Mouse (Mus musculus): Measurements from ENCODE around the gene Lzts3. TPM values are rescaled to one million over a fixed set of nuclear protein-coding genes. Genes with fewer than 3 reads are reported as not detected.

Gene Lzts3
- total RNA-seq, 2 experiments from 2014 or later: 183 to 206 TPM

DNA sequence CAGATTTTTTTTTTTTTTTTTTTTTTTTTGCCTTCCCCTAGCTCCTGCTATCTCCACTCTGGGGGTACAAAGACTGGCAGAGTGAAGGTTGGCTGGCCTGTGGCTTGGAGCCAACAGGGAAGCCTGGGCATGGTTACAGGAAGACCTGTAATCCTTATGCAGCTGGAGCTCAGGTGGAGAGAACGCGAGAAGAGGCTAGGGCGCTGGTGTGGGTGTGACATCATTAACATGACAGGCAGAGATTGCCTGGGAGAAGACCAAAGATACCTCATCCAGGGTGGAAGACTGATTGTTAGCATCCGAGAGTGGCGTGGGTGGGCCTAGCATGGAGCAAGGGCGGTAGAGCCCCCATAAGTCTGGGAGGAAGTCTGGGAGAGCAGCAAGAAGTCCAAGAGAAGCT is 3.3 kb downstream of the Lzts3 start:
- DNase-seq (ENCODE audit: low spot score in 2 of 2): no peak
- intact Hi-C loops (cut with DNase I): no loop called here

DNA sequence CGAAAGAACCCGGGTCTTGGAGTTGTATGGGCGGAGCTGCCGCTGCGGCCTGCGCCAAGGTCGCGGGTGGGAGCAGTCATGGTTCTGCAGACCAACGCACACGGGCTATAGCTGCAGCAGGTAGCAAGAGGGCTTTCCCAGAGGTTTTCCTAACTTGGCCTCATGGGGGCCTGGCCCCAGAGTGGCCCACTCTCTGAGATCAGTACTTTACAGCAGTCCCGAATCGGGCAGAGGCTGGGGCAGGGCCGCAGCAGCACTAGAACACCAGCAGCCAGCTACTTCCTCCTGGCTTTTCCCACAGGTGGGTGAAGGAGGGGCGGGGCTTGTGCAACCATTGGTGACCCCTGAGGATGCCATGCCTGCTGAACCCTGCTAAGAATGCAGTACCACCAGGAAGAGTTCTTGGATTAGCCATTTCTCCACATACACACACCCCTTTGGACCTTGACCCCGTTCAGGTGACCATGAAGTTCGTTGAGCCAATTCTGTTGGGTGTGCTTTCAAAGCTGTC is 4.4 kb downstream of the Lzts3 start:
- intact Hi-C loops (cut with DNase I): no loop called here
- DNase-seq (ENCODE audit: low spot score in 2 of 2): no peak

- DNase-seq (ENCODE audit: low spot score in 2 of 2): peak; percentile 27 to 67
These were observed 6.8 kb downstream of the Lzts3 start for GRCm38 (mm10) chr2:130635847-130636246.

GRCm38 (mm10) chr2:130634739-130635411 is 7.7 kb downstream of the Lzts3 start:
- intact Hi-C loops (cut with DNase I): no loop called here
- DNase-seq (ENCODE audit: low spot score in 2 of 2): peak in 1 of 2 experiments; percentile 44

More at GRCm38 (mm10) chr2:130635847-130636246, 6.8 kb downstream of the Lzts3 start:
- intact Hi-C loops (cut with DNase I): no loop called here

- peak in 1 of 2 experiments; percentile 9 for DNase-seq (ENCODE audit: low spot score in 2 of 2)
- intact Hi-C loops (cut with DNase I): no loop called here
These were observed 8.4 kb downstream of the Lzts3 start for GRCm38 (mm10) chr2:130634006-130634738.

DNA sequence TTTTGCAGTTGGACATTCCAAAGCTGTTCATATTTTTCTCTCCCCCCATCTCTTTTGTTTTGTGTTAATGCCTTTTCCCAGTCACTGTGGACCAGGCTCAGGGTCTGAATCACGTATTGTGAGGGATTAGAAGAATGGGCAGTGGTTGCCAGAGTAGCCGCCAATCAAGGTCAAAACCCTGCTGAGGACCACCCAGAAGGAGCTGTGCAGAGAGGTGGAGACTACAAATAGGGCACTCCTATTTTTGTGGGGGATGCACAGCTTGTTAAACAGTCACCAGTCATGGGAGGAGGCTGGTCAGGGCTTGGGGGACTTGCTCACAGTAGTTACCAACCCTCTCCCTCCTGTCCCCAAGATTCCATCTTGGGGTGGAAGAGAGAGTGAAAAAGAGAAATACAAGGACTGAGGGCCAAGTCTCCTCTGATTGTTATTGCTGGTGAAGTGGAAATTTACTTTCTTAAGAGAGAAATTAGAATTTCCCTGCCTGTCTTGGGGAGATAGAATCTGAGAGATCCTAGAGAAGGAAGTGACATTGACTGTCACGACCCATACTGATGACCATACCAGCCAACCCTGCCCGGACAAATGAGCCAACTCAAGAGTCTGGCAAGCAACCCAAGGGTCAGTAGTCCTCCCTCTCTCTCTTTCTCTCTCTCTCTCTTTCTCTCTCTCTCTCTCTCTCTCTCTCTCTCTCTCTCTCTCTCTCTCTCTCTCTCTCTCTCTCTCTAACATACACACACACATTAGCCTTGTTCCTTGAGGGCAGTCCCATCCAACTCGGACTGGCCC is 9.5 kb downstream of the Lzts3 start:
- DNase-seq (ENCODE audit: low spot score in 2 of 2): no peak
- intact Hi-C loops (cut with DNase I): no loop called here

- intact Hi-C loops (cut with DNase I): no loop called here
- DNase-seq (ENCODE audit: low spot score in 2 of 2): peak in 1 of 2 experiments; percentile 36
These were observed 10.2 kb downstream of the Lzts3 start for GRCm38 (mm10) chr2:130632416-130632815.

GRCm38 (mm10) chr2:130629839-130630203 is 12.8 kb downstream of the Lzts3 start, which contains the start of the genes Fastkd5 and Ubox5:
Fastkd5 (minus strand) TSS chr2:130630027.
Ubox5 (minus strand) TSS chr2:130630038.
- DNase-seq (ENCODE audit: low spot score in 2 of 2): peak; percentile 90
- intact Hi-C loops (cut with DNase I): no loop called here

DNA sequence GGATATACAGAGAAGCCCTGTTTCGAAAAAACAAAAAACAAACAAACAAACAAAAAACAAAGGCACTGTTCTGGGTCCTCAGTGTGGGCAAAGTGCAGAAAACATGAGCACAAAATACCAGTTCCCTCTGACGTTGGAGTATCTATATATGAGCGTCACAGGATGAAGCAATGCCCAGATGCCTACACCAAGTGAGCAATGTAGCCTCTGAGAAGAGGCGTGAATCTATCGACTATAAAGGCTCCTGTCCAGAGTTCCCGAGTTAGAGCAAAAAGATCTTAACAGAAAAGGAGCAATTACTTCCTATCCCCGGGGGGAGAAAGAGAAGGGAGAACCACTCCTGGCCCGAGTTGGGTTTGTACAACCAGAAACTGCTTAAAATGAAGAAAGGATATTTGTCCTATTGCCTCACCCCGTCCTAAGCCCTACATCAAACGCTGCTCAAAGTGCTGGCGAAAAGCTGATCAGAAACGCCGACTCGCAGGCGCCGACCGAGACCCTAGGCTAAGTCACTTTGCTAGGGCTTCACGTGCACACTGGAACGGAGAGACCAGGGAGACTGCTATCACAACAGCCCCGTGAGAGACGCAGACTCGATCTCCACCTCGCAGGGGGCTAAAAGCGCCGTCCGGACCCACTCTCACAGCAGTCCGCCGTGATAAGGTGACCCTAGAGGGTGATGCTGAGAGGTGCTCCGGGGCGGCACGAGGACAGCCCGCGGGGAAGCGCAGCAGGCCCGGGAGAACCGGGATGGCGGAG is 13.3 kb downstream of the Lzts3 start:
- intact Hi-C loops (cut with DNase I): no loop called here
- DNase-seq (ENCODE audit: low spot score in 2 of 2): peak in 1 of 2 experiments; percentile 26

DNA sequence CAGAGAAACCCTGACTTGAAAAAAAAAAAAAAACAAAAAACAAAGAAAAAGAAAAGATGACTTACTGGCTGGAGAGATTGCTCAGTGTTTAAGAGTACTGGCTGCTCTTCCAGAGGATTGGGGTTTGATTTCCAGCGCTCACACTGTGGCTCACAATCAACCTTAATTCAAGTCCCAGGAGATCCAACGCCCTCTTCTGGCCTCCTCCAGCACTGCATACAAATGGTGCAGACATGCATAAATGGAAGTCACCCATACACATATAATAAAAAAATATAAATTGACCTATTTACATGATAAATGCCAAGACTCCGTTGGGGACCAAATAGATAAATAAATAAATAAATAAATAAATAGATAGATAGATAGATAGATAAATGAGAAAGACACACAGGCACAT is 14.2 kb downstream of the Lzts3 start:
- intact Hi-C loops (cut with DNase I): no loop called here
- DNase-seq (ENCODE audit: low spot score in 2 of 2): no peak

- intact Hi-C loops (cut with DNase I): no loop called here
- no peak for DNase-seq (ENCODE audit: low spot score in 2 of 2)
These were observed 23.6 kb downstream of the Lzts3 start for GRCm38 (mm10) chr2:130618972-130619371.

DNA sequence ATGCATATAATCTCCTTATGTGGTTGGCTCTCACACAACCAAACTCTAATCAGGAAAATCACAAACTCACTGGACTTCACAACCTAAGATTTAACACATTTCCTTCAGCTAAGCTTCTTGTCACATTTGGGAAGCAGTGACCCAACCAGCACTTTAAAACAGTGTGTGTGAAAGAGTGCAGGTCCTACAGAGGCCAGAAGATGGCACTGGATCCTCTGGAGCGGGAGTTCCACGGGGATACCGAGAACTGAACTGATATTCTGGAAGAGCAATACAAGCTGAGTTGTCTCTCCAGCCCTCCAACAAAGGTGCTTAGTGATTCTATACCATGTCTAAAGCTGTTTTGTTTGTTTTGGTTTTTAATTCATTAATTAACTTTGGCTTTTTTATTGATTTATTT is 29.5 kb downstream of the Lzts3 start:
- DNase-seq (ENCODE audit: low spot score in 2 of 2): no peak
- intact Hi-C loops (cut with DNase I): no loop called here

DNA sequence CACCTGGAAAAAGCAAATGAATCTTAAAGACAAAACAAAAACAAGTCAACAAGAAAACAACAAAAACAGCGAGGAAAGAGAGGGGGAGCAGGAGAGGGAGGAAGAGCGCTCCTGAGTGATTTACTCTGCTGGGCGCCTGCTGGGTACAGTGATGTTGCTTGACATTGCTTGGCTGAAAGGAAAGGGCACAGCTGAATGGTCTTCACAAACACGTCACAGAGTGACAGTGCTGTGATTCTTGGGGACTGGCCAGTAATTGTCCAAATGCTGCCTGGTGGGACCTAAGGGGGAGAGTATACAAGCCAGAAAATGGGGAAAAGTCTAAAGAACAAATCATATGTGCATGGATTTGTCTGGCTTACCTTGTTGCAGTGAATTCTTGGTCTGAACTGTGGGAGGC is 40.4 kb downstream of the Lzts3 start:
- intact Hi-C loops (cut with DNase I): no loop called here
- no peak for DNase-seq (ENCODE audit: low spot score in 2 of 2)

- DNase-seq (ENCODE audit: low spot score in 2 of 2): no peak
- intact Hi-C loops (cut with DNase I): no loop called here
These were observed 44.2 kb downstream of the Lzts3 start for GRCm38 (mm10) chr2:130598399-130598798.

GRCm38 (mm10) chr2:130597601-130598010 is 45.0 kb downstream of the Lzts3 start:
- intact Hi-C loops (cut with DNase I): no loop called here
- DNase-seq (ENCODE audit: low spot score in 2 of 2): peak in 1 of 2 experiments; percentile 29

DNA sequence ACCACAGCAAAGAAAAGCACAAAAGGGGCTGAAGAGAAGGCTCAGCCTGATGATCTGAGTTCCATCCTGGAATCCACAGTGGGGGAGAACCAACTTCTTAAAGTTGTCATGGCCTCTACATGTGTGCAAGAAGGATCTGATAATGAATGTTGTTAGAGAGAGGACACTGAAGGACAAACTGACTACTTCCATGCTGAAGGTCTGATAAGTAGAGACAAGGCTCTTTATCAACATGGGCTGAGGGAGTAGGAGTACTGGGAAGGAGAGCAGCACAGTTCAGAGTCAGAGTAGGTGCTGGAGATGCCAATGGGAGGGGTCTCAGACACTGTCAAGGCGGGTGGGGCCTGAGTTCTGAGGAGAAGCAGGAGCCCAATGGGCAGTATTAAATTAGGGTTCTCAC is 47.0 kb downstream of the Lzts3 start:
- no peak for DNase-seq (ENCODE audit: low spot score in 2 of 2)
- intact Hi-C loops (cut with DNase I): no loop called here

DNA sequence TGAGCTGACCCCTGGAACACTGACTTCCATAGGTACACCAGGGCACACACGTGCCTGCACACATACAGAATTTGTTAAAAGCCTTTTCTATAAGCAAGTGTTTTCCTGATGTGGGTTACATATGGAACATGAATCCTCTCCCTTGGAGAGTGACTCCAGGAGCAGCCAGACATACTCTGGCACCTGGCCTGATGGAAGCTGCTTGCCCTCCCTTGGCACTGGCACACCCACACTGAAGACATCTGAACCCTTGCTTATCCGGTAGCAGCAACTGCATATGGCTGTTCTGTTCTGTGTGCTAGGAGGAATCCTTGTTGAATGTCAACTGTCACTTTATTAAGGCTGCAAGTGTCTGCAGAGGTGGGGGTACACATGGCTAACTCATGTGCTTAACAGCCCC is 51.6 kb downstream of the Lzts3 start:
- intact Hi-C loops (cut with DNase I): no loop called here
- no peak for DNase-seq (ENCODE audit: low spot score in 2 of 2)

DNA sequence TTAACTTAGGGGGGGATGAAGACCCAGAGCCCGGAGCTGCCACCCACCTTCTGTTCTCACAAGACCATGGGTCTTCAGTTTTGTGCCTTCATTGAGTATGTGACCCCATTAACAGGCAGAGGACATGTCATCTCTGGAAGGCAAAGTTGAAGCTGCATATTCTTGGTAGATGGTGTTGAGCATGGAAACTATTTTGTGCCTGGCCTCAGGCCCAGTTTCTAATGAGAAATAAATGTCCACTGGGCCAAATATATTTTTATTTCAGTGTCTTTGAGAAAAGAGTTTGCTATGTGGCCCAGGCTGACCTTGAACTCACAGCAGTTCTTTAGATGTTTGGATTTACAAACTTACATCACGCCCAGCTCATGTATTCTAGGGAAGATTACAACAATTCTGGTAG is 52.8 kb downstream of the Lzts3 start:
- no peak for DNase-seq (ENCODE audit: low spot score in 2 of 2)
- intact Hi-C loops (cut with DNase I): no loop called here

GRCm38 (mm10) chr2:130589157-130589556 is 53.4 kb downstream of the Lzts3 start:
- intact Hi-C loops (cut with DNase I): no loop called here
- DNase-seq (ENCODE audit: low spot score in 2 of 2): no peak

Data from left cerebral cortex, postnatal 36 days (tissue).